Mouse (Mus musculus): ENCODE results near the gene Csf2rb2. TPM values are rescaled to one million over a fixed set of nuclear protein-coding genes. Genes with fewer than 3 reads are reported as not detected.
"Not testable (repeated sequence)": the region's sequence is repeated elsewhere in the genome, so short reads cannot be mapped to it uniquely, and the experiment has no call there.

Csf2rb2 gene
- total RNA-seq, 2 experiments from 2014 or later = 5.8 to 6.3 TPM

- peak; percentile 78 for DNase-seq
Observed at GRCm38 (mm10) chr15:78257326-78258050, 48.0 kb downstream of the Csf2rb2 start.

- DNase-seq = not testable (repeated sequence)
Observed at GRCm38 (mm10) chr15:78256602-78257259, 48.8 kb downstream of the Csf2rb2 start.

- peak; percentile 69 for DNase-seq
Observed at GRCm38 (mm10) chr15:78254751-78255150, 50.8 kb downstream of the Csf2rb2 start.

- DNase-seq = no peak
Observed at GRCm38 (mm10) chr15:78248410-78248809, 57.1 kb downstream of the Csf2rb2 start.

- no peak for DNase-seq
Observed at GRCm38 (mm10) chr15:78247659-78248058, 57.9 kb downstream of the Csf2rb2 start.

- no peak for DNase-seq
Observed at GRCm38 (mm10) chr15:78246143-78247116, 59.1 kb downstream of the Csf2rb2 start.

- no peak for DNase-seq
Observed at GRCm38 (mm10) chr15:78244695-78245492, 60.6 kb downstream of the Csf2rb2 start, which contains the start of gene Ncf4. TSS of gene Ncf4 (plus strand) at chr15:78244801.

- DNase-seq = no peak
Observed at GRCm38 (mm10) chr15:78243774-78244173, 61.7 kb downstream of the Csf2rb2 start.

GRCm38 (mm10) chr15:78243061-78243460 is 62.5 kb downstream of the Csf2rb2 start:
- DNase-seq = no peak

GRCm38 (mm10) chr15:78241335-78241734 is 64.2 kb downstream of the Csf2rb2 start:
- DNase-seq = no peak

- no peak for DNase-seq
Observed at GRCm38 (mm10) chr15:78239956-78240617, 65.4 kb downstream of the Csf2rb2 start.

- peak; percentile 78 for DNase-seq
Observed at GRCm38 (mm10) chr15:78239453-78239852, 66.1 kb downstream of the Csf2rb2 start.

- no peak for DNase-seq
Observed at GRCm38 (mm10) chr15:78234823-78235509, 70.6 kb downstream of the Csf2rb2 start.

Small RNAs within 50 kb of the gene (microRNA-seq; reads per million reads assigned to microRNA genes)
- not detected for gene Mir7676-1
- gene Mir7676-2 = not detected

Other genes starting within 250 kb of the Csf2rb2 start
- under 1 TPM; 0.39 to 0.48 TPM for gene Cacng2, start 185.7 kb downstream of the Csf2rb2 start, total RNA-seq (2021)
- 10 to 100 TPM; 19.4 to 22.9 TPM for gene Ift27, start 131.6 kb downstream of the Csf2rb2 start, total RNA-seq (2021)
- gene Pvalb, start 99.3 kb downstream of the Csf2rb2 start, total RNA-seq (2021) = 100 to 1,000 TPM; 132 to 141 TPM
- gene Ncf4, start 60.9 kb downstream of the Csf2rb2 start, total RNA-seq (2021) = 1 to 10 TPM; 4.1 to 6.3 TPM
- 10 to 100 TPM; 18.4 to 20.1 TPM for gene Csf2rb, start 20.0 kb upstream of the Csf2rb2 start, total RNA-seq (2021)
- not detected for gene Tex33, start 90.2 kb upstream of the Csf2rb2 start, total RNA-seq (2021)
- gene Tst, start 100.2 kb upstream of the Csf2rb2 start, total RNA-seq (2021) = 100 to 1,000 TPM; 179 to 204 TPM
- gene Mpst, start 100.7 kb upstream of the Csf2rb2 start, total RNA-seq (2021) = 10 to 100 TPM; 49.1 to 52.0 TPM
- gene Kctd17, start 122.8 kb upstream of the Csf2rb2 start, total RNA-seq (2021) = 10 to 100 TPM; 85.2 to 94.8 TPM
- gene Tmprss6, start 162.9 kb upstream of the Csf2rb2 start, total RNA-seq (2021) = 10 to 100 TPM; 24.7 to 59.5 TPM
- 1 to 10 TPM; 1.9 TPM for gene Il2rb, start 189.6 kb upstream of the Csf2rb2 start, total RNA-seq (2021)
- gene C1qtnf6, start 225.7 kb upstream of the Csf2rb2 start, total RNA-seq (2021) = 10 to 100 TPM; 58.9 to 63.4 TPM
- under 1 TPM; 0.39 to 0.42 TPM for gene Sstr3, start 239.0 kb upstream of the Csf2rb2 start, total RNA-seq (2021)

Data from adrenal gland, postnatal 10 days (tissue).